Comparison of ENCODE assay signal across 9 mouse cellular contexts in genomic region chr11:79973133-79973532, GRCm38 (mm10). TPM values are rescaled to one million over a fixed set of nuclear protein-coding genes. Genes with fewer than 3 reads are reported as not detected.
A peak's percentile ranks its signal among the peaks of the same experiment; 100 is the strongest.
DNase-seq lines count a peak whose midpoint lies in the region; ATAC-seq and TF ChIP-seq lines count a peak whose summit lies in the region.
"Had no signal": no experiment of that assay in that cellular context is flagged by ENCODE, and none has a peak within 500 bp of the region (broad histone marks: within the 10 kb centered on the region; RNA-seq: fewer than 3 reads in every experiment).

No protein-coding gene starts in this region.

- peak overlapping the region; percentile 94 for H3K4me2 ChIP-seq in heart, embryonic 13.5 days
- peak overlapping the region; percentile 90 for H3K4me2 ChIP-seq in hindbrain, embryonic 16.5 days (ENCODE audit: low read length)
- peak overlapping the region; percentile 81 for H3K4me2 ChIP-seq in midbrain, embryonic 13.5 days (replicated peaks)

- H3K4me3 ChIP-seq in heart, embryonic 13.5 days = peak overlapping the region; percentile 64
- peak overlapping the region; percentile 61 to 62 for H3K4me3 ChIP-seq in ES-E14 (ENCODE audit: insufficient read depth in 1 of 2, low read depth in 1 of 2, low read length in 2 of 2, poor library complexity in 1 of 2, severe bottlenecking in 1 of 2)
- H3K4me3 ChIP-seq in hindbrain, embryonic 16.5 days (ENCODE audit: low read length) = peak overlapping the region; percentile 61
- H3K4me3 ChIP-seq in midbrain, embryonic 13.5 days (replicated peaks) = peak overlapping the region; percentile 54

- in situ Hi-C loops in ES-E14 (cut with MboI; ENCODE audit: low sequenced_read_pairs in 2 of 2, unreplicated experiment in 2 of 2) = no loop called here

- ATAC-seq in heart, embryonic 13.5 days (ENCODE audit: extremely low read depth, insufficient number of reproducible peaks, low FRiP score, low TSS enrichment) = no peak
- no peak for ATAC-seq in hindbrain, embryonic 16.5 days
- no peak for ATAC-seq in midbrain, embryonic 13.5 days

- 18% methylated on average over 8 of the region's 8 CpGs for WGBS in heart, embryonic 13.5 days
- 18% methylated on average over 8 of the region's 8 CpGs for WGBS in hindbrain, embryonic 16.5 days
- 18% methylated on average over 8 of the region's 8 CpGs for WGBS in midbrain, embryonic 13.5 days

- H3K27me3 ChIP-seq in heart, embryonic 13.5 days (replicated peaks) = peaks cover 33% of the 10 kb centered on the region
- peaks cover 3% of the 10 kb centered on the region; the same call in 1 of the 2 replicates for H3K27me3 ChIP-seq in hindbrain, embryonic 16.5 days (replicated peaks; ENCODE audit: control insufficient read depth, insufficient read depth, low read length)
- H3K27me3 ChIP-seq in midbrain, embryonic 13.5 days = peaks cover 17% of the 10 kb centered on the region

- no peaks in the 10 kb centered on the region for H3K36me3 ChIP-seq in heart, embryonic 13.5 days
- H3K36me3 ChIP-seq in ES-E14 (ENCODE audit: control insufficient read depth, insufficient read depth, low read length, poor library complexity, severe bottlenecking) = no peaks in the 10 kb centered on the region
- no peaks in the 10 kb centered on the region for H3K36me3 ChIP-seq in hindbrain, embryonic 16.5 days (ENCODE audit: control insufficient read depth, insufficient read depth, low read length)
- H3K36me3 ChIP-seq in midbrain, embryonic 13.5 days = no peaks in the 10 kb centered on the region

- no peak for DNase-seq in heart, postnatal 10 days
- no peak for DNase-seq in ES-E14 (ENCODE audit: low read depth, low spot score)
- no peak for DNase-seq in urinary bladder, adult 2 months (ENCODE audit: low spot score)
- DNase-seq in right cerebral cortex, postnatal 25 days = no peak
- DNase-seq in urinary bladder, postnatal 36 days (ENCODE audit: low spot score in 2 of 2) = no peak
- DNase-seq: kidney, adult 2 months had no signal

- H3K27ac ChIP-seq in heart, embryonic 13.5 days (replicated peaks) = no peak overlapping the region
- no peak overlapping the region; the same call in 1 of the 2 replicates for H3K27ac ChIP-seq in ES-E14 (ENCODE audit: insufficient read depth, low read depth, low read length, poor library complexity, severe bottlenecking)
- H3K27ac ChIP-seq in hindbrain, embryonic 16.5 days (ENCODE audit: low read depth, low read length) = no peak overlapping the region
- no peak overlapping the region for H3K27ac ChIP-seq in midbrain, embryonic 13.5 days

- H3K9me3 ChIP-seq in heart, embryonic 13.5 days = no peaks in the 10 kb centered on the region
- H3K9me3 ChIP-seq in ES-E14 (ENCODE audit: control insufficient read depth, insufficient read depth, low read depth, low read length) = no peaks in the 10 kb centered on the region
- no peaks in the 10 kb centered on the region for H3K9me3 ChIP-seq in hindbrain, embryonic 16.5 days (ENCODE audit: control insufficient read depth, low read length)
- no peaks in the 10 kb centered on the region for H3K9me3 ChIP-seq in midbrain, embryonic 13.5 days

- peaks cover 13% of the 10 kb centered on the region for H3K4me1 ChIP-seq in heart, embryonic 13.5 days
- 0 out of 4 replicates have a peak, but pooled peaks cover 2 to 7% of the 10 kb centered on the region in 2 experiments for H3K4me1 ChIP-seq in ES-E14 (ENCODE audit: control insufficient read depth in 2 of 2, insufficient read depth in 2 of 2, low read length in 2 of 2, poor library complexity in 1 of 2)
- H3K4me1 ChIP-seq in hindbrain, embryonic 16.5 days (ENCODE audit: control insufficient read depth, insufficient read depth, low read depth, low read length) = peaks cover 3% of the 10 kb centered on the region
- peaks cover 7% of the 10 kb centered on the region for H3K4me1 ChIP-seq in midbrain, embryonic 13.5 days (replicated peaks)

- intact Hi-C loops in heart, postnatal 10 days (cut with DNase I) = no loop called here

- peak overlapping the region; percentile 83 for H3K9ac ChIP-seq in heart, embryonic 13.5 days
- no peak overlapping the region; the same call in 1 of the 2 replicates for H3K9ac ChIP-seq in ES-E14 (ENCODE audit: insufficient read depth, low read depth, low read length, poor library complexity, severe bottlenecking)
- no peak overlapping the region; the same call in 1 of the 2 replicates for H3K9ac ChIP-seq in hindbrain, embryonic 16.5 days (ENCODE audit: low read depth, low read length)
- no peak overlapping the region for H3K9ac ChIP-seq in midbrain, embryonic 13.5 days (replicated peaks)

TF ChIP-seq in ES-E14, 5 proteins besides CTCF, POLR2A, EP300 and RAD21:
- TF ChIP-seq CHD2 (IDR thresholded peaks at IDR 0.05; ENCODE audit: low read depth, low read length) (no peak), MAFK (IDR thresholded peaks at IDR 0.05; ENCODE audit: insufficient read depth, low read depth, low read length) (no peak), HCFC1 (IDR thresholded peaks at IDR 0.05; ENCODE audit: borderline replicate concordance, insufficient read depth, low read length) (no peak), ZNF384 (IDR thresholded peaks at IDR 0.05; ENCODE audit: low read depth, low read length) (no peak), ZC3H11A (IDR thresholded peaks at IDR 0.05; ENCODE audit: borderline replicate concordance, low read depth, low read length) (no peak)

RNA-seq across cellular contexts. Expression of gene Utp6, which starts 10.9 kb away (rescaled TPM):
- polyA plus RNA-seq in heart, embryonic 13.5 days (2015; fragmentation: Nextera tagmentation; extraction: Ambion mirVana) = 28.3 and 31.1 TPM in 2 replicates
- 10 to 100 TPM; 23.4 to 27.9 TPM for total RNA-seq in heart, postnatal 10 days (2021)
- total RNA-seq in ES-E14 (2012; rRNA removed) = 54.3 and 79.7 TPM in 2 replicates
- 37.3 and 39.9 TPM in 2 replicates for polyA plus RNA-seq in hindbrain, embryonic 16.5 days (2015; fragmentation: Nextera tagmentation; extraction: Ambion mirVana)
- polyA plus RNA-seq in midbrain, embryonic 13.5 days (2015; fragmentation: Nextera tagmentation; extraction: Ambion mirVana) = 49.9 and 54.8 TPM in 2 replicates
- polyA plus RNA-seq in urinary bladder, adult 2 months (2012; rRNA removed) = 21.3 and 28.1 TPM in 2 replicates

RNA-seq across cellular contexts. Expression of gene Suz12, which starts 19.8 kb away (rescaled TPM):
- 13.4 and 13.6 TPM in 2 replicates for polyA plus RNA-seq in heart, embryonic 13.5 days (2015; fragmentation: Nextera tagmentation; extraction: Ambion mirVana)
- total RNA-seq in heart, postnatal 10 days (2021) = 10 to 100 TPM; 37.5 to 39.4 TPM
- total RNA-seq in ES-E14 (2012; rRNA removed) = 56.0 and 93.2 TPM in 2 replicates
- polyA plus RNA-seq in hindbrain, embryonic 16.5 days (2015; fragmentation: Nextera tagmentation; extraction: Ambion mirVana) = 9.3 and 9.9 TPM in 2 replicates
- 22.1 and 22.5 TPM in 2 replicates for polyA plus RNA-seq in midbrain, embryonic 13.5 days (2015; fragmentation: Nextera tagmentation; extraction: Ambion mirVana)
- 18.9 and 19.6 TPM in 2 replicates for polyA plus RNA-seq in urinary bladder, adult 2 months (2012; rRNA removed)
